Mouse (Mus musculus) erythroid progenitor cell, adult 5-6 weeks (primary cell): ENCODE results near the gene Prorsd1. TPM values are rescaled to one million over a fixed set of nuclear protein-coding genes. Genes with fewer than 3 reads are reported as not detected.

Experiments used
- ATAC-seq: replicated peaks from 2 replicates; pipeline ENCODE4 v1.8.0; 2016; ENCODE audit warnings: moderate number of reproducible peaks, mild to moderate bottlenecking, moderate TSS enrichment, inconsistent platforms; ENCODE audit not compliant: poor library complexity, low FRiP score, severe bottlenecking
- total RNA-seq, 2 experiments: library from RNA; stranded (forward) in 1 of 2; stranded (reverse) in 1 of 2; fragments of 150-400 nt in 1 of 2; fragments of 186-747, 209-891 nt in 1 of 2; gene quantifications; 2 replicates each; pipeline versions ENCODE4 v1.2.3 to v1.2.4; 2015 to 2017; ENCODE audit warnings: low replicate concordance in 2 of 2

The Prorsd1 gene
- total RNA-seq, 2 experiments from 2014 or later: 11.3 to 11.9 TPM

GRCm38 (mm10) chr11:29504899-29505625 lies 9.8 kb downstream of the Prorsd1 start:
- ATAC-seq: no peak

DNA sequence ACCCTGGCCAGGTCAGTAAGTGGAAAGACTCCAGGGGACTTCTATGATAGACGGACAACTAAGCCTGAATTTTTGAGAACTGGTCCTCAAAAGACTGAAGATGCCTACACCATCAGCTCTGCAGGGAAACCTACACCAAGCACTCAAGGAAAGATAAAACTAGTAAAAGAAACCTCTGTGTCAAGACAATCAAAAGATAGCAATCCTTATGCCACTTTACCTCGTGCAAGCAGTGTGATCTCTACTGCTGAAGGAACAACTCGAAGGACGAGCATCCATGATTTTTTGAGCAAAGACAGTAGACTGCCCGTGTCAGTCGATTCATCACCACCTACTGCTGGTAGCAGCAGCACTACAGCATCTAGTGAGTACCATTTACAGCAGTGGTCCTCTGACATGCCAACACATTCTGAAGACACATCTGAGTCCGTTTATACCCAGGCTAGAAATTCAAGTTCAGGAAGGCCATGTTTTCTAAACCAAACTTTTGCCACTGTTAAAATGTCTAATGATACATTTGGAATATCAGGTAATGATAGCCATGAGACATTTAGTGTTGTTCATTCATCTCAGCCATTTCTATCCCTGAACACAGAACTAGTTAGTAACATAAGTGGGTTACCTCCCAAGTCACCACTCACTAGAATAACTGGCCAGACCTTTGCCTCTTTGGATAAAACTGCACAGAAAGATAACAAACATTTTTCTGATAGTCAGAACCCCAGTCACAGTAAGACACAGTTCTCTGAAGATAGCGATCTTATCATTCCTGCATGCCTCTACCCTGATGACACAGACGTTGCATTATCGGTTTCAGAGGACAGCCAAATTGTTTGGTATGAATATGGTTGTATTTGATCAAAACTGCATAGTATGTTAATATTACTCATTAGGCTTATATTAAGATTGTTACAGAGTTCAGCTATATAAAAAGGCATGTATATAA lies 10.6 kb downstream of the Prorsd1 start:
- ATAC-seq: peak; percentile 73

- ATAC-seq: no peak
These were observed 17.9 kb downstream of the Prorsd1 start for GRCm38 (mm10) chr11:29496962-29497361.

DNA sequence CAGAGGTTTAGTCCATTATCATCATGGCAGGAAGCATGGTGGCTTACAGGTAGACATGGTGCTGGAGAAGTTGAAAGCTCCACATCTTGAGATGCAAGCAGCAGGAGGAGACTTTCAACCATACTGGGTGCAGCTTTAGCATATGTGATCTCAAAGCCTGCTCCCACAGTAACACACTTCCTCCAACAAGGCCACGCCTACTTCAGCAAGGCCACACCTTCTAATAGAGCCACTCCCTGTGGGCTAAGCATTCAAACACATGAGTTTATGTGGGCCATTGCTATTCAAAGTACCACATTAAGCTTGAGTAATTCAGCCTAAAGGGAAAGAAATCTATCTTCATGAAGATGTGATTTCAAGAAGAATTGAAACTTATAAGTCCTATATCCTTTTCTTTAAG lies 21.7 kb downstream of the Prorsd1 start:
- ATAC-seq: peak; percentile 46

GRCm38 (mm10) chr11:29474676-29475075 lies 40.2 kb downstream of the Prorsd1 start:
- no peak for ATAC-seq

Other genes starting within 250 kb of the Prorsd1 start
- 24.3 and 27.8 TPM in 2 replicates for gene Ccdc88a, start 141.4 kb downstream of the Prorsd1 start, total RNA-seq (2015; ENCODE audit: low replicate concordance)
- gene Ccdc88a, start 141.4 kb downstream of the Prorsd1 start, total RNA-seq (2017; ENCODE audit: low replicate concordance): 29.6 and 33.5 TPM in 2 replicates
- 0.36 and 15.1 TPM in 2 replicates for gene Mtif2, start 11.4 kb upstream of the Prorsd1 start, total RNA-seq (2015; ENCODE audit: low replicate concordance)
- 7.8 and 17.4 TPM in 2 replicates for gene Mtif2, start 11.4 kb upstream of the Prorsd1 start, total RNA-seq (2017; ENCODE audit: low replicate concordance)
- not detected in 2 replicates for gene Clhc1, start 32.9 kb upstream of the Prorsd1 start, total RNA-seq (2015; ENCODE audit: low replicate concordance)
- gene Clhc1, start 32.9 kb upstream of the Prorsd1 start, total RNA-seq (2017; ENCODE audit: low replicate concordance): 0.26 TPM in 1 of 2 replicates, not detected in the other
- gene Rps27a, start 33.1 kb upstream of the Prorsd1 start, total RNA-seq (2015; ENCODE audit: low replicate concordance): 519 and 610 TPM in 2 replicates
- 253 and 374 TPM in 2 replicates for gene Rps27a, start 33.1 kb upstream of the Prorsd1 start, total RNA-seq (2017; ENCODE audit: low replicate concordance)
- 48.3 and 50.7 TPM in 2 replicates for gene Rtn4, start 177.9 kb upstream of the Prorsd1 start, total RNA-seq (2015; ENCODE audit: low replicate concordance)
- gene Rtn4, start 177.9 kb upstream of the Prorsd1 start, total RNA-seq (2017; ENCODE audit: low replicate concordance): 46.8 and 64.0 TPM in 2 replicates